Mouse (Mus musculus): ENCODE results near the gene Klk1b8.

GRCm38 (mm10) chr7:43936551-43936950 lies 13.9 kb upstream of the Klk1b8 start:
- TF ChIP-seq CTCF (IDR thresholded peaks at IDR 0.05; ENCODE audit: control insufficient read depth, insufficient read depth, insufficient read length) (no peak), MAX (IDR thresholded peaks at IDR 0.05) (no peak), FOSL1 (IDR thresholded peaks at IDR 0.05; ENCODE audit: insufficient read depth, low read length, poor library complexity, severe bottlenecking) (no peak), MYOG (IDR thresholded peaks at IDR 0.05; ENCODE audit: control insufficient read depth, extremely low read depth, insufficient read length) (no peak)

Data from C2C12 (cell line).